Mouse (Mus musculus) kidney, postnatal 0 days (tissue): ENCODE results near the gene Mul1. TPM values are rescaled to one million over a fixed set of nuclear protein-coding genes. Genes with fewer than 3 reads are reported as not detected.

Experiments used
- ATAC-seq: fragments of 200-750 bp; cut with Nextera tagmentation; replicated peaks from 2 replicates; pipeline ENCODE4 v1.8.0; 2017; ENCODE audit warnings: low read depth, moderate number of reproducible peaks, moderate TSS enrichment, moderate library complexity; ENCODE audit not compliant: low FRiP score
- DNase-seq: peaks from one replicate; pipeline ENCODE4 v3.0.0-alpha.2; 2016; ENCODE audit warnings: low spot score
- H3K27ac ChIP-seq: fragments of 300-500 bp; sonication (generic); 2 replicates; pipeline ENCODE4 v1.5.1; 2014; ENCODE audit warnings: mild to moderate bottlenecking
- H3K27me3 ChIP-seq: fragments of 300-500 bp; sonication (generic); 2 replicates; pipeline ENCODE4 v1.6.1; 2014; ENCODE audit warnings: low read length, mixed read lengths; ENCODE audit not compliant: insufficient read depth
- H3K36me3 ChIP-seq: fragments of 300-500 bp; sonication (generic); 2 replicates; pipeline ENCODE4 v1.6.1; 2014; ENCODE audit warnings: low read length, mixed read lengths; ENCODE audit not compliant: insufficient read depth
- H3K4me1 ChIP-seq: fragments of 300-500 bp; sonication (generic); replicated peaks from 2 replicates; pipeline ENCODE4 v1.6.1; 2014; ENCODE audit warnings: antibody characterized with exemption, low read length, mixed read lengths; ENCODE audit not compliant: insufficient read depth
- H3K4me2 ChIP-seq: fragments of 300-500 bp; sonication (generic); 2 replicates; pipeline ENCODE4 v1.6.1; 2014; ENCODE audit warnings: mild to moderate bottlenecking, low read length, moderate library complexity, mixed read lengths
- H3K4me3 ChIP-seq: fragments of 300-500 bp; sonication (generic); replicated peaks from 2 replicates; pipeline ENCODE4 v1.5.1; 2014; ENCODE audit warnings: low read depth, low read length
- H3K9ac ChIP-seq: fragments of 300-500 bp; sonication (generic); 2 replicates; pipeline ENCODE4 v1.6.1; 2014; ENCODE audit warnings: low read depth, low read length
- H3K9me3 ChIP-seq: fragments of 300-500 bp; sonication (generic); replicated peaks from 2 replicates; pipeline ENCODE4 v1.6.1; 2016; ENCODE audit warnings: low read length, inconsistent platforms, mixed read lengths
- CTCF ChIP-seq: IDR thresholded peaks from 2 replicates; pipeline ENCODE4 v1.5.1; 2016; ENCODE audit warnings: antibody characterized with exemption, low read depth, mild to moderate bottlenecking, moderate library complexity
- WGBS: fragments of 180-500 bp; shearing (Covaris S2); extraction: QIAGEN DNeasy Blood & Tissue Kit; methylation state at CpG from one replicate; pipeline ENCODE4 v1.1.7; 2014; 5-methylcytosine and 5-hydroxymethylcytosine counted together
- polyA plus RNA-seq: library from polyadenylated mRNA; unstranded; fragments of >200 nt; fragmentation: Nextera tagmentation; extraction: Ambion mirVana; gene quantifications from 2 replicates; pipeline ENCODE4 v1.2.1, GENCODE M21; 2015

Gene Mul1
- polyA plus RNA-seq, 1 experiment from 2014 or later, result 23.6 TPM

DNA sequence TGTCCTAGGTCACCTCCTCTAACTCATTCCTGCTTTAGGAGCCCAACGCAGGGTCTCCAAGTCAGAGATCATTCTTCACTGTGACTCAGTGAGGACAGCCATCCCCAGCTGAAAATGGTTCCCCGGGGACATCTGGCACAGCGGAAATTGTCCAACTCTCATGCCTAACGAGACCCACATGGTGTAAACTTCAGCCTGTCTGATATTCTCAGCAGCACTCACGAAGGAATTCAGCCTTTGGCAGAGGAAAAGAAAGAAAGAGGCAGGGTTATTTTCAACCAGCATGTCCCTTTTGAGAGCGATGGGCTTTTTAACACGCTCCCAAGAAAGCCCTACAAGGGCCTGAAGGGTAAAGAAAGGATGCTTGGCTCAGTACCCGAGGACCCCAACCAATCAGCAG lies 3.1 kb upstream of the Mul1 start:
- no peaks in the 10 kb centered on the region; the same call in 1 of the 2 replicates for H3K27me3 ChIP-seq
- no peak for TF ChIP-seq CTCF
- ATAC-seq (no peak), DNase-seq (no peak)
- no peaks in the 10 kb centered on the region for H3K36me3 ChIP-seq
- no peak overlapping the region for H3K9ac ChIP-seq
- H3K9me3 ChIP-seq, result no peaks in the 10 kb centered on the region
- peaks cover 6% of the 10 kb centered on the region; the same call in 1 of the 2 replicates for H3K4me1 ChIP-seq
- WGBS, result 50% methylated on average over 8 of the region's 8 CpGs
- no peak overlapping the region for H3K27ac ChIP-seq
- H3K4me2 ChIP-seq, result no peak overlapping the region
- H3K4me3 ChIP-seq, result no peak overlapping the region

DNA sequence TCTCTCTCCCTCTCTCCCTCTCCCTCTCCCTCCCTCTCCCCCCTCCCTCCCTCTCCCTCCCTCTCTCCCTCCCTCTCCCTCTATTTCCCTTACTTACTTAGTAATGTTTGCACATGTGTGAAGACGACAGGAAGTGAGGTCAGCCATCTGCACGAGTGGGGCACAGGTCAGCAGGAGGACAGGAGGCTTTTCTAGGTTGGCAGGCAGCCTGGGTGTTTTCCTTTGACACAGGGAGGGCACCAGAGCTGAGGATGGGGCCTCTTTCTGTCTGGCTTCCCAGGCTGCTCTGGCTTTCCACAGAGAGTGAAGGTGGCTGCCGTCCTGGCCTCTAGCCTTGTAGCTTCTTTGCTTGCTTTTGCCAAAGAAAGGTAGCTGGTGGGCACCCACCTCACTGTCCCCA lies 5.6 kb downstream of the Mul1 start:
- Histone ChIP-seq H3K4me2 (no peak overlapping the region), H3K4me1 (peaks cover 6% of the 10 kb centered on the region; the same call in 1 of the 2 replicates), H3K9ac (no peak overlapping the region), H3K36me3 (peaks cover 43% of the 10 kb centered on the region), H3K27me3 (no peaks in the 10 kb centered on the region), H3K4me3 (no peak overlapping the region), H3K27ac (no peak overlapping the region), H3K9me3 (no peaks in the 10 kb centered on the region)
- ATAC-seq (no peak), DNase-seq (no peak)
- no peak for TF ChIP-seq CTCF
- WGBS, result 35% methylated on average over 3 of the region's 3 CpGs

DNA sequence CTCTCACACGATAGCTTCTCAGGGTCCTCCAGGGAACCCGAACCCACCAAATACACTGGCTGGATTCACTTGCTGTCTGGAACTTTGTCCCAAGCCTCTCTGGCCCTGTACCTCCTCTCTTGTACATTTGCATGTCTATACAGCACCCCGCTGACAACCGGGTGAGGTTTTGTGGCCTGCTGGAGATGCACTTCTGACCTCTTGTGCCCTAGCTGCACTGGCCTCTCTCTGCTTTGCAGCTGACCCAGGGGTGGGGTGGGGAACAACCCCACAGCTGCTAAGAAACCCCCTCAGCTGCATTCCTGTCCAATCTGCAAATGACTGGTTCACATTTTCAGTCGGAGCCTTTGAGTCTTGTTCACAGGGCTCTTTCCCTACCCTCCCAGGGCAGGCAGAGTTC lies 10.5 kb downstream of the Mul1 start:
- no peak for TF ChIP-seq CTCF
- ATAC-seq (no peak), DNase-seq (no peak)
- no peak overlapping the region for H3K27ac ChIP-seq
- no peaks in the 10 kb centered on the region for H3K4me1 ChIP-seq
- 10% methylated on average over 5 of the region's 5 CpGs for WGBS
- H3K9ac ChIP-seq, result no peak overlapping the region
- no peaks in the 10 kb centered on the region for H3K9me3 ChIP-seq
- H3K4me2 ChIP-seq, result no peak overlapping the region
- peaks cover 15% of the 10 kb centered on the region for H3K36me3 ChIP-seq
- H3K27me3 ChIP-seq, result no peaks in the 10 kb centered on the region
- H3K4me3 ChIP-seq, result no peak overlapping the region

DNA sequence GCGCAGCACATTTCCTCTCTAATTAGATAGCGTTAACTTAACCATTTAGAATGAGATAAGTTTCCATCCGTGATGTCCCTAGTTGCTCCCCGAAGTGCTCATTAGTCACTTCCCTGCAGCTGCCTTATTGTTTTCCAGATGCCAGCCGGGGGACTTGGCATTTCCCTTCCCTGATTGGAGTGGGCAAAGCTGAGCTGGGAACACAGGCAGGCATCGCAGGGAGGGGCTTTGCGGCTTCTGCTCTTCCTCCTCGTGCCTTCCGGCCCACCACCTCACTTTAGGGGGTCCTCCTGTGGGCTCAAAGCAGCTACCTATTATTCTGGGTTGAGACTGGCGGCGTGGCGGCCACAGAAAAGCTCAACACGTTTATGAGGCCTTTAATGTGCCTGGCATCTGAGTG lies 12.5 kb downstream of the Mul1 start:
- Histone ChIP-seq H3K4me1 (no peaks in the 10 kb centered on the region), H3K27ac (no peak overlapping the region), H3K9me3 (no peaks in the 10 kb centered on the region), H3K36me3 (0 out of 2 replicates have a peak, but pooled peaks cover 1% of the 10 kb centered on the region), H3K9ac (no peak overlapping the region), H3K27me3 (no peaks in the 10 kb centered on the region), H3K4me3 (no peak overlapping the region), H3K4me2 (no peak overlapping the region)
- 0 out of 2 replicates have a peak, but pooled peaks have one; percentile 2 for ATAC-seq
- DNase-seq, result no peak
- no peak for TF ChIP-seq CTCF
- 29% methylated on average over 13 of the region's 13 CpGs for WGBS

DNA sequence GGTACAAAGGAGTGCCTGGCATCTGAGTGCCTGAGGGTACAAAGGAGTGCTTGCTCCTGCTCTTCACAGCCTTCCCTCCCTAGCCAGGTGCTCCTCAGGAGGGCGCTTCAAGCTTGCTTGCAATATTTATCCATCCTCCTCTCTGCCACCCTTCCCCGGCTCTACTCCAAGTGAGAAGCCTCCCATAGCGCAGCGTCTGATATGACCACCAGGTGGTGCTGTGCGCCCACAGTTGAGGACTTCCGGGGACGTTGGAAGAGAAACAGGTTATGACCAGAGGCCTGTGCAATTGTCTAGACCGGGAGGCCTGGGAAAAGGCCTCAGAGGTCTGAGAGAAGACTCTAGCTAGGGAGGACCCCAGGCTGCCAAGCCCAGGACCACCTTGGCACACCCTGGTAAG lies 12.9 kb downstream of the Mul1 start:
- H3K27ac ChIP-seq, result no peak overlapping the region
- H3K4me3 ChIP-seq, result no peak overlapping the region
- no peaks in the 10 kb centered on the region for H3K9me3 ChIP-seq
- no peak overlapping the region for H3K9ac ChIP-seq
- no peaks in the 10 kb centered on the region for H3K36me3 ChIP-seq
- H3K4me1 ChIP-seq, result no peaks in the 10 kb centered on the region
- DNase-seq, result peak; percentile 90
- TF ChIP-seq CTCF, result peak; percentile 99
- no peak overlapping the region for H3K4me2 ChIP-seq
- under 1% methylated on average over 8 of the region's 8 CpGs for WGBS
- ATAC-seq, result peak; percentile 58
- H3K27me3 ChIP-seq, result no peaks in the 10 kb centered on the region

DNA sequence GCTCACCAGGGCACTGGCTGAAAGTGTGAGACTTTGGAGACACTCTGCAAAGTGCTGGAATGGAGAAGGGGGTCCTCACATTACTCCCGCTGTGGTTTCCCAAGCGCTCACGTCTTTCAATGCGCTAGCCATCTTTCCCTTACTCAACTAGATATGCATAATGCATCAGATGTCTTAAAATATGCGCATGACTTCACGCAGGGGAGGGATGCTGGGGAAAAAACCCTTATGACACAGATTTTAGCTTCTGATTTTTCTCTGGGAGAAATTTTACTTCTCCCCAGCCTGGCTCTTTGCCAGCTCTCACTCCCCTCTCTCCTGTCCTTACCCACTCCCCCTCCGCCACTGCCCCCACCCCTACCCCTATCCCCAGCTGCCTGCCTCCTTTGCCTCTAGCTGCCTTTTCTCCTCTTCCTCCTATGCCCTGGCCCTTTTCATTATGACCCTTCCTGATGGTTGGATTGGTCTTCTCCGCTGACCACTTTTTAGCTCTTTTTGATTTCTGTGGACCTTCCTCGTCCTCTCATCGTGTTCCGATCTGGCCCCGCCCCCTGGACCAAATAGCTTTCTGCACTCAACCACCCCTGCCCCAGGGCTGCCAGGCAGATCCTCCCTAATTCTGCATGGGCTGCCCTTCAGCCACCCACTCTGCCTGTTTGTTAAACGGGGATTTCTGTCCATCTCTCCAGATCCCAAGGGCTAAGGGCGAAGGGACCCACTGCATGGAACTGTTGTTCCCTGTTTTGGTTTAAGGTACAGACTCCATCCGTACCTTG lies 13.5 kb downstream of the Mul1 start:
- H3K27ac ChIP-seq, result no peak overlapping the region
- DNase-seq (no peak), ATAC-seq (no peak)
- no peak for TF ChIP-seq CTCF
- no peaks in the 10 kb centered on the region for H3K27me3 ChIP-seq
- H3K4me3 ChIP-seq, result no peak overlapping the region
- H3K4me1 ChIP-seq, result no peaks in the 10 kb centered on the region; the same call in 1 of the 2 replicates
- H3K9ac ChIP-seq, result no peak overlapping the region
- H3K9me3 ChIP-seq, result no peaks in the 10 kb centered on the region
- 39% methylated on average over 15 of the region's 15 CpGs for WGBS
- H3K36me3 ChIP-seq, result no peaks in the 10 kb centered on the region
- H3K4me2 ChIP-seq, result no peak overlapping the region
